Mouse (Mus musculus): Measurements from ENCODE around the gene Apob.

The Apob gene

DNA sequence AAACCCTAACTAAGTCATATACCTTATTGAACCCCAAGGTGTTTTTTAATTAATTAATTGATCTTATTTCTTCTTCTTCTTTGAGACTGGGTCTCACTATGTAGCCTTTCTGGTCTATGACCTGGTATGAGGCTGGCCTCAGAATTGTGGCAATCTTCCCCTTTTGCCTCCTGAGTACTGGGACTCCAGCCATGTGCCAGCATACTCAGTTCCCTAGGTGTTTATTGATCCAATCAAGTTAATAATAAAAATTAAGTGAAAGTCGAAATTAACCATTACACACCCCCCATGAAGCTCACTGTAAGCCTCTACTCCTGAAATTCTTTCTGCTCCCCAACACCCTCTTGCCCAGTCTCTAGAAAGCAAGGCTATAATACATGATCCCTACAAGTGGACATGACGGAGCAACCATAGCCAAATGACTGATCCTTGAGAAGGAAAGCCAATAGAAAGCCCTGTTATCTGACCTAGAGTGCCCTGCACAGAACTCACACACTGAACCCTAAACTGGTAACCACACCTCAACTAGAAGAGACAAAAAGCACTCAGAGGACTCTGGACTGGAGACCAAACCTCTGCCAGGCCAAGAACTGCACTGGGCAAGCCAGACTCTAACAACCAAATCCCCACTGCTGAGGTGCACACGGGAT is 60.8 kb downstream of the Apob start:
- DNase-seq (ENCODE audit: low read depth) = no peak

DNA sequence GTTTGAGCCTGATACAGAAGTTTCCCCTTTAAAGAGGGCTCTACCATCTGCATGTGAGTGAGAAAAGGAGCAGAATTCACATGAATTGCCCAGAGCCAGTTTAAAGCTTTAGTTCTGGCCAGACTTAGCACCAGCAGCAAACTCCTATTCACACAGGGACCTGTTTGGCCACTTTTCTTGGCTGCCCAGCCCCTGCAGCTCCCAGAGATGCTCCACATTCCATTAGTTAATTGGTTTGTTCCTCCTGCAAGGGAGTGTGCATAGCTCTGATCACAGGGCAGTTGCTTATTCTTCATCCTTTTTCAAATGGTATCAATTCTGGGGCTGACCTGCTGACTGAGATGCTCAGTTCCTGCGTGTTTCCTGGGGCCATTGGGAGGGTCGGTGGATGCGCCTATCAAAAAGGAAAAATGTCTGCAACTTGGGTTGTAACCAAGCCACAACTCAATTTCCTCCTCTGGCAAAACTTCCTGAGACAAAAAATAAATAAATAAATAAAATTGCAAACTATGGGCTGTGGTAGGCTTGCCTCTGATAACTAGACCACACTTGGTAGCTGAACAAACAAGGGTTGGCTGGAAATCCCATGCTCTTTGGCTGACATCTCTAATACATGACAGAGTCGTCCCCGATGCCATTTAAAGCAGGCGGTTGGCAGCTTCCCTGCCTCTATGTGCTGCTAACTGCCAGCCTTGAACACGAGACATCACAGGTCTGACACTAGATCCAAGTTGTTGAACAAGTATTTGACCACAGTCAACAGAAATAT is 65.4 kb downstream of the Apob start:
- no peak for DNase-seq (ENCODE audit: low read depth)

DNA sequence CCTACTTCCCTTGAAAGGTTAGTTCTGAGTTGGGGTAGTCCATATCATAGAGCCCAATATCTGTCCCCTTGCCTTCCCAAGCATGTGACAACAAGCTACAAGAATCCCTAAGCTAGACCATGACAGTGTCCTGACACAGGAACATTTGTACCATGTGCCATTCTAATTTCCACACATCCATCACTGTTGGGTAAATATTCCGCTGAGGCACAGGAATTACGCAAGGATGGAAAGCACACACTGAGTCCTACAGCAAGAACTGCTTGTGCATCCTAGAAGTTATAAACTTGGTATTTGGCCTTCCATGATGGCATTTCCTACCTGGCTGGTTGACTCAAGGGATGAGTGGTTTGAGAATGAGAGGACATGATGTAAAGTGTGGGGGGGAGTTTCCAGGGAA is 69.6 kb downstream of the Apob start:
- no peak for DNase-seq (ENCODE audit: low read depth)

DNA sequence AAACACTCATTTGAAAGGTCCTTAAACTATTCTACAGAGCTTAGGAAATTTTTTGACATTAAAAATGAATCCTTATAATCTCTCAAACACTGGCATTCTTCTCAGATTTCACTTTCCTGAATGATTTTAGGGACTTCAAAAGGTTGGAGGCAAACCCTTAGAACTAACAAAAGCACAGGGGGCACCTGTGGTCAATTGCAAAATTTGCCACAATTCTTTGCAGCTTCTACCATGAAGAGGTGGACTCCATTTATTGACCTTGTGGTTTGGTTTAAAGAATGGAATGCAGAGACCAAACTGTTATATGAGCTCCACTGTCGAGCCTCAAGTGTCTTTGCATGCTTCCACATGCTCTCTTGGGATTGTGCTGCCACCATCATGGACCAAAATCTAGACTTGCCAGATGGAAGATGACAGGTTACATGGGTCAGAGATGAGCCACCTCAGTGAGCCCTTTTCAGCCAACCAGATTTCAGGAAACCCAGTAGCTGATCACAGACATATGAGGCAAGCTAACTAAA is 70.4 kb downstream of the Apob start:
- no peak for DNase-seq (ENCODE audit: low read depth)

DNA sequence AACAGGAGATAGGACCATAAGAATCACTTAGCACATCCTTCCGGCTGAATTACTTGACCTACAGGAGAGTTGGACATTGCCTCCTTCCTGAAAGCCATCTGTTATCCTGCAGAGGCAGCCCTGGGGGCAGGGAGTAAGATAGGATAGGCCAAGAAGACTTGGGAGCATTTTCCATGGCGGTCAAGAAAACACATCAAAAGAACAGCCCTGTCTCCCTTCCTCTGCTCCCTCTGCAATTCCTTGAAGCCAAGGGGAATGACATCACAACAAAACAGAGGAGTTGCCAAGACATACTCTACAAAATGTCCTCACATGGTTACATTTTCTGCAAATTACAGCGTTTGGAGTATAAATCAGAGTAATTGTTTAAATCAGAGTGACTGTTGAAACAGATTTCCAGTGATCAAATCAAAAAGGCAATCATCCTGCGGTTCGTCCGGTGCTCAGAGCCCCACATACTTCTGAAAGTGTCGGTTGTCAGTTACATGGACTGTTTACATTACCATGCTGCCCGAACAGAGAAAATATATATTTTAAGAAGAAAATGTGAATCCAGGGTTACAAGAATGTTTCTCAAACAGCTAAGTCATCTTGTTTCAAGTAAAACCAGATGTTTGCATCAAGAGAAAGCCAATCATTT is 78.7 kb downstream of the Apob start:
- no peak for DNase-seq (ENCODE audit: low read depth)

DNA sequence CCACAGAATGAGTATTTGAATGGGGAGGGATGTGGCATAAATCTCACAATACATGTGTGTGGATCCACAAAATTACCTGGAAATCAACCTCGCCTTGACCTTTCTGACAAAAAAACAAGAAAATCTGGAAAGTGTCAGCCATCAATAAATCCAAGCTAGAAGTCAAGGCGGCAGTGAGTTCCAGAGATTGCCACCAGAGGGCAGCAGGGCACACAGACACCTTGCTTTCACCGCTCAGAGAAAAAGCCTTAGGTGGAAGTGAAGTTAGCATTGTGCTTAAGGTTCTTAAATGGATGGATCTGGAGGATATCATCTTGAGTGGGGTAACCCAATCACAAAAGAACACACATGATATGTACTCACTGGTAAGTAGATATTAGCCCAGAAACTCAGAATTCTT is 82.1 kb downstream of the Apob start:
- DNase-seq (ENCODE audit: low read depth) = peak; percentile 67

DNA sequence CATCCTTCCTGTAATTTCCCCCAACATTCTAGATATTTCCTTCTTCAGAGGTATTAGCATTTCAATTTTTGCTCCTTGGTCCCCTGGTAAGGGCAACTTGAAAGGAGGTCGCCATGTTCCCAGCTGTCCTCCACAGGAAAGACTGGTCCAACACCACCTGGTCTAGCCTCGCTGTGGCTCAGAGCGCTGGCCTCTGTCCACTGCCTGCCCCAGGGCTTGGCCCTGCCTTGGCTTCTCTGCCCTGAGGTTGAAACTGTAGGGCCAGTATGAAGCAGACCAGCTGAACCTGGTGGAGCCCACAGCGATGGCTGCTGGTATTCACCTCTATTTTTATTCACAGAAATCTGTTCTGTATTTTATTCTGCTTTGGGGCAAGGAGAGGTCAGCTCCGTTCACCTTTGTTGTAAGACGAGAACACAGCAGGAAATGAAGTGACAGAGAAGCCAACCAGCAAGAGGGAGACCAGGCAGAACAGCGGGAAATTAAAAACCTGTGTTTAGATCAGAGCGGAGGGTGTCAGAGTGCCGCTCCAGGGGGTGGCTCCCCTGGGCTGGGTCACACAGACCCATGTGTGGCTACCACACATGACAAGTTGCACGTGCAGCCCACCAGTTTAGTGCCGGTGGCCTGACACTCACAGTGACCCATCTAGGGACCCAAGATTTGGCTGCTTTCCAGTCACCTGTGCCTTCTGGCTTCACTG is 86.1 kb downstream of the Apob start:
- no peak for DNase-seq (ENCODE audit: low read depth)
